Mouse (Mus musculus) megakaryocyte, adult 5-6 weeks (primary cell): ENCODE measurements at regions not wholly inside any gene's neighbourhood (a gene's known extent, or its start where the extent isn't known, plus 50 kb on each side); places are given as distances from the start of the nearest gene placed in this dataset.

ENCODE experiments used
- ATAC-seq: 2 replicates; pipeline ENCODE4 v1.8.0; 2016; ENCODE audit warnings: mild to moderate bottlenecking, inconsistent platforms; ENCODE audit not compliant: poor library complexity, severe bottlenecking

DNA sequence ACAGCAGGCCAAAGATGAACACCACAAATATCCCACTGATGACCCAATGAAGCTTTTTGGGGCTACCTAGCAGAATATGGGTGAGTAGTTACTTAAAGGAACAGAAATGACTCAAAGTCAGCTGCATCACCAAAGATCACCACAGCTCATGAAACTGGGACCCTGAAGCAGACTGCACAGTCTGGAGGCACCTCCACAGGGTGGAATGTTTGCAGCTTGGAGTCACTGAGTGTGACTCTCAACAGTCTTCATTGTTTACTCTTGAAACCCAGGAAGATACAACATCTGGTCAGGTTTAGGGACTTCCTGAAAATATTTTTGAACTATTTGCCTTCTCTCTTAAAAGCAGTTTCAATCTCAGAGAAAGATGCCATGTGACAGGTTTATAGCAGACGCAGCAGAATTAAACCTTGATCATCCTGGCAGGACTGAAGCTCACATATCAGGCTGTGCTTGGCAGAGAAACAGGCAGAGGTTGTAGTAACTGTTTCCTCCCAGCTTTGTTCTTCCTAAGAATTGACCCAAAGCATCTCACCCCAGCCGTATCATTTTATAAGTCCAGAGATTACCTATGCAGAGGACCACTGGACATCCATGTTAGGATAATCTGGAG, 944.1 kb upstream of the Adgrl4 start:
- ATAC-seq = no peak

DNA sequence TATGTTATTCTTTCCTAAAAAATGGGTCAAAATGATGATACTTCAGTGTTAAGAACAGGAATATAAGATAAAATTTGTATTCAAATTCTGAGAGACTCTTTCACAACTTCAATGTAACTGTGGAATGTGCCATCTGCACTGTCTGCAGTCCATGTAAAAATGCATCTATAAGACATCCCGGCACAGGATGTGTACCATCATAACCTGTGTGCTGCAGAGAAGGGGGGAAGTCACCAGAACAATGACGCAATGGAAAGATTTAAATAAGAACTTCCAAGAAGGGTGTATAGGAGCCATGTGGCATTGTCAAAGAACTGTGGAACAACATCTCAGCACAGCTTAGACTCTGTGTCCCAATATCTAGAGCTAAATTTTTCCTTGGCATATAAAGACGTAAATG, 906.7 kb upstream of the Adgrl4 start:
- ATAC-seq = no peak

DNA sequence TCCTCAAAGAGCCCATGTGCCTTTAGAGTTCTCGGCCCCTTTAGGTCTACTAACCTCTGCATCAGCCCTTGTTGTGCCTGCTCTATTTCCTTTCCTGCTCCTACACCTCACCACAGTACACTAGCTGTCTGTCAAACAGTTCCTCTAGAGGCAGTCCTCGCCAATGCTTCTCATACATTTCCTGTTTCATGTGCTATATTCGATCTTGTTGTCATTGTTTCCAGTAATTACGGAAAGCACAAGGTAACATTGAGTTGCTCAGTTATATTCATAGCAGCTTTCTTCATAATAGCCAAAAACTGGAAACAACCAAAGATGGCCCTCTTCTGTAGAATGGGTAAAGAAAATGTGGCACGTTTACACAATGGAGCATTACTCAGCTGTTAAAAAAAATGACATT, 894.6 kb upstream of the Adgrl4 start:
- no peak for ATAC-seq

DNA sequence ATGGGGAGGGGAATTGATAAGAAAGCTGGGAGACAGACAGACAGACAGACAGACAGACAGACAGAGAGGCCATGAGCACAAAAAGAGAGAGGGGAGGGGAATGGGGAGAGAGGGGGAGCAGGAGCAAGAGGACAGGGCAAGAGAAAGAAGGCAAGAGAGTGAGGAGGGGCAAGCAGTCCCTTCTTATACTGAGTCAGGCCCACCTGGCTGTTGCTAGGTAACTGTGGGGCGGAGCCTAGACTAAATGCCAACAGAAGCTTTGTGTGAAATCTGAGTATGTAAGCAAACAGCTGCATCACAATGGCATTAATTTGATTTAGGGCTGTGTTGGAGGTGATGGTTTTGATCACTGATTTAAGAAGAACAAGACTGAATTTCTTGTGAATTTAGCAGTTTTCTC, 849.2 kb upstream of the Adgrl4 start:
- ATAC-seq = no peak

DNA sequence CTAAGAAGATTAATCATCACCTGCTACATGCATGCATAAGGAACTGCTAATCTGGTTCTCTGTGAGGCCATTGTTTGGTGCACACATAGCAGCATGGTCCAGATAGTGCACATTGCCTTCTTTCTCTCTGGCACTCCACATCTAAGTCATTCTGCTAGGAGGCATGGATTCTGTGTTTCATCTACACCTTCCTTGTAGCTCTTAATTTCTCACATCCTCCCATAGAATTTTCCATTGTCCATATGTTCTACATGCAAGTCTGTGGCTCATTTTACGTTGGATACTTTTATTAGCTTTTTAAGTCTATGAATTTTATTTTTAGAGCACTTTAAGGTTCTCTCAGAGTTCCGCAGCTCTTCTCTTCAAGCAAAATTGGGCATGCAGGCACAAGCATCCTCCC, 846.7 kb upstream of the Adgrl4 start:
- no peak for ATAC-seq

DNA sequence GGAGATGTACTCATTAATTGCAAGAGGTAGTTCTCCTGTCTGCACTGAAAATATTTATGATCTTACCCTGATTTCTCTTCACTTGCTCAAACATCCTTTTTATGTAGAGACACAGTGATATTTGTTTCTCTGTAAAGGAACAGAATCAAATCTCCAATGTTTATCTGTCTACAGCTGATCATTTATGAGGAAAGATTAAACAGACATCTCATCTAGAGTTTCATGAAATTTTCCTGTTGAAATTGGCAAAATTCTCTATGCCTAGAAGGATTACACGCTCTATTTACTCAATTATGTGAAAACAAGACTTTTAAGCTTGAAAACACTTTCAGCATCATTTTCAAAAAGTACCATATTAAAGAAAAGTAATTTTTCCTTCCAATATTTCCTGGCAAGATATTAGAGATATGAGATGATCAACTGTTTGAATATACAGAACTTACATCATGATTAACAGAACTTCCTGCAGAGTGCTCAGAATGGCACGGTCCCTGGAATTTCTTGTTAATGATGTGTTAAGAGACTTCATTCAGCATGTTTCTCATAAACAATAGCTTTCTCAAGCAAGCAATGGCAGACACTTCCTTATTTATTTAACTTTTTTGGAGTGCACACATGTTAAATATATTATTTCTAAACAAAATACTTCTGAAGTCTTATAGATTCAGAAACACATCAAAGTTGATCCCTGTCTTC, 834.1 kb upstream of the Adgrl4 start:
- no peak for ATAC-seq

DNA sequence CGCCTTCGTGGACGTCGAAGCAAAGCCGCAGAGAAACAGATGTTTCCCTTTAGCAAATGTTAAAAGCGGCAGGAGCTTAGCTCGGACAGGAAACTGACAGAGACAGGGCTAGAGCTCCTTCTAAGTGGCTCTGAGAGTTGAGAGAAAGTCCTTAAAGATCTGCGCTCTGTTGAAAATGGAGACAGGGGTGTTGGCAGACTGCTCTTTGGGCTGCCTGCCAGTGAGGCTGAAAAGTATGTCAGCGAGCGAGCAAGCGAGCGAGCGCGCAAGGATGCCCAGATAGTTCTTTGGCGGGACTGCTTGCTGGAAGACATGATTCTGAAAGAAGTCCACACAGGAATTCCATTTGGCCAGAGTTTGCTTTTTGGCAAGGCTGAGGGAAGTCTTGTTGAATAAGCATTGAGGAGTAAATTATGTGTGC, 827.0 kb upstream of the Adgrl4 start:
- ATAC-seq = peak; percentile 82

DNA sequence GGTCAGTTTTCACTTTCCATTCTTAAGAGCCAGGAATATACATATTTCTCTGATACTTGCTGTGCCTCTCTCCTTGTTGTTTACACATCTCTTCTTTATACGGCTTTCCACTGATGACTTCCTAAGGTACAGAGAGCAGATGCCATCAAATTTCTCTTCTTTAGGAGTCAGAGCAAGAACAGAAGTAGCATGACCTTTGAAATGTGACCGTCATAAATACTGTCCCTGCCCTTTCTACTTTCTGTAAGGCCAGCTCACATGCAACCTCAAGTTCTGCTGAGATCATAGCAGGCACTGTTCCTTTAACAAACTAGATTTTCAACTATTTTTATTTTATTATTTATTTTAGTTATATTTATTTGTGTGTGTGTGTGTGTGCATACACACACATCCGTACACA, 800.1 kb upstream of the Adgrl4 start:
- ATAC-seq = no peak

DNA sequence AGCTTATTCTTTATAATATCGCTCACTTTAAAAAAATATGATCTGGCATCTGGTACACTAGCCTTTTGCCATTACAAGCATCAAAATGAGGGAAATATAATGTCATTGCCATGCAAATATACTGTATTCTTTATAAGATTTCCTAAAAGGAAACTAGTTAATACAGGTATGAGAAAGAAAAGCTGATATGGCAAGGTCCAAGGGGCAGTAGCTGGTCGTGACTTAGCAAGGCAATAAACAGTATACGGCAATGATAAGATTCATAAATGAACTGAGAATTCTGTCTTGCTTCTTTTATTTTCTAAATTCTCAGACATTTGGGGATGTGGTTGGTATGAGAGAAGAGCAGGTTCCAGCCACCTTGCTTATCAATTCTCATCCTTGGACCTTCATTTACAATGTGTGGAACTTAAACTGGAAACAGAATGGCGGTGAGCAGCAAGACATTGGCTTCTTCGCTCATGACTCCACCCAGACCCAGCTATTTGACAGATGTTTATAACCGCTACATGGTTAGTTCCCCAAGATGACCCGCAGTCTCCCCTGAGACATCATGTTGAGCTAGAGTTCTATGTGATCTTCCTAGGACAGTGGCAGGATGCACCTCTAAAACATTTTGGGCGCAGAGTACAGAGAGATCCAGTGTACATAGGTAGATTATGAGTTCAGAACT, 797.5 kb upstream of the Adgrl4 start:
- ATAC-seq = no peak

DNA sequence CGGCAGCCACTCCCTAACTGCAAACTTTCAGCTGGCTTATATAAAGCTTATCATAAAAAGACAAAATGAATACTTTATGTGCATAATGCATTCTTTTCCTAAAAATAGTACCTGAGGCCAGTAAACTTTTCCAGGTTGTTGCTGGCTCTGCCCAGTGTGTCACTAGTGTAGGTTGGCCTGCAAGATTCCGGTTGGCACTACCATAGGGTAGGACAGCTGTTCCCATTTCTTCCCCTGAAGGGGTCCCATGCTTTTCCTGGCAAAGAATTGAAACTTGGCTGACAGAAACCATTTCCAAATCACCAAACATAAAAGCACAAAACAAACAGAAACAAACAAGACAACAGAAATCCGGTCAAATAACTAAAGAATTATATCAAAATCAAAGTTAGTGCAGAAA, 789.6 kb upstream of the Adgrl4 start:
- no peak for ATAC-seq

DNA sequence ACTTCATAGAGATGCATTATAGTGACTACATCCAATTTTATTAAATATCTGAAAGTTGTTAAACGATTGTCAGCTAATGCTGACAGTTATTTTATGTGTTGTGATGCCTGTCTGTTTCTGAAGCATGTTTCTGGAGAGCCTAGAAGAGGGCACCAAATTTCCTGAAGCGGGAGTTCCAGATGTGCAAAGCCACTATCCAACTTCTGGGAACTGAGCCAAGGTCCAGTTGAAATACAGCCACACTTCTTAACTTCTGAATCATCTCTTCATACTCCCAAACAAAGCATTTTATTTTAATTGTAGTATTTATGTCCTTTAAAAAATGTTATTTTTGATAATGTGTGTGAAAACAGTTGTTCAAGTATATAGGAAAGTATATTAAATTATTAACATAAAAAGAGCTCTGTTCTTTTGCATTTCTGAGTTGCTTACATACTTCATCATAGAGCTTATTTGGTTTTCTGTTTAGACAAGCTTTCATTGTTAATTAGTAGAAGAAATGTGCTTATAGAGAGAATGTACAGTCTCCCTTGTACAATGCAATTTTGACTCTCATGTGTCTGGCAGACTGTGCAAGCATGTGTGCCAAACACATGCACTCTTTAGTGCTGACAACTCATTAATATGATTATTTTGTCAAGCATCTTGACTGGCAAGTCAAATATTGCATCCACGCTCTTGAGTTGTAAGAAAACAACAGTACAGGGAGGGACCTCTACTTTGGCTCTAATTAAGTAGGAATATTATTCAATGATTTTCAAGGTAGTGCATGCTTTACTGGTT, 787.7 kb upstream of the Adgrl4 start:
- no peak for ATAC-seq

DNA sequence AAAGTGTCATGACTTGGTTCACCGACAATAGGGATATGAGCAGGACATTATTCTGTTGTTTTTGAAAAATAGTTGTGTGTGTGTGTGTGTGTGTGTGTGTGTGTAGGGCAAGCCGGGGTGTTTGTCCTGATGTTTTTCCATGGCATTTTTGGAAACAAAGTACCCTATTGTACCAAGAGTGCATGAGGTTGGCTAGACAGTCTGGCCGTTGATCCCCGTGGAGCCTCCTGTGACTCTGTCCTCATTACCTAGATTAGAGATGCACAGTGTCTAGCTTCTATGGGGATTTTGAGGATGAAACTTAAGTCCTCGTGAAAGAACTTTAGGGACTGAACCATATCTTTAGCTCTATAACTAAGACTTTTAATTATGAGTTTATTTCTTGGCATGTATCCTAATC, 741.9 kb upstream of the Adgrl4 start:
- no peak for ATAC-seq

DNA sequence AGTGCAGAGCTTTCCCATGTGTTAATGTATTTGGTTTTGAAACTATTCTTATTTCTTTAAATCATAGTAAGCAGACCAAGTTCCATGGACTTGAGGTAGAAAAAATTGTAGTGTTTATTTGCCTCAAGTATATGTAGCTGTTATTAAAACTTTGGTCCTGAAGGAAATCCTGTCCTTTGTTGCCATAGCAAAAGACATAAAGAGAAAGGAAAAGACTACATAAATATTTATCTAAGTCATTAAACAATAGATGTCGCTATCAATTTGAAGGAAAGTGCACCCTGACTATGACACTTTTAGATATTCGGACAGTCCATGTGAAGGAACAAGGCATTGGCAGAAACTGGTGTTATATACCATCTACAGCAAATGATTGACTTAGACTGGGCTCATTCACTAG, 737.7 kb upstream of the Adgrl4 start:
- ATAC-seq = no peak
